Mouse (Mus musculus) bone marrow macrophage, adult 2 months (primary cell): ENCODE measurements around the gene Haus6.

Experiments
- CTCF ChIP-seq: IDR thresholded peaks from 2 replicates; pipeline ENCODE4 v1.5.1; 2012; ENCODE audit warnings: low read depth, mild to moderate bottlenecking, low read length, moderate library complexity
- POLR2A ChIP-seq: IDR thresholded peaks from 2 replicates; pipeline ENCODE4 v1.6.1; 2012; ENCODE audit warnings: mild to moderate bottlenecking, low read depth, low read length, borderline replicate concordance

GRCm38 (mm10) chr4:86538936-86539335 lies 72.9 kb downstream of the Haus6 start:
- no peak for TF ChIP-seq POLR2A
- TF ChIP-seq CTCF = no peak
